Mouse (Mus musculus) spleen, adult 2 months (tissue): ENCODE results near the gene Golga2. TPM values are rescaled to one million over a fixed set of nuclear protein-coding genes. Genes with fewer than 3 reads are reported as not detected.

Experiments used
- DNase-seq, 2 experiments: peaks; one replicate each; pipeline versions ENCODE4 v3.0.0 to v3.0.0-alpha.2; 2012 to 2021; ENCODE audit warnings: low spot score in 2 of 2, low read depth in 1 of 2
- H3K27ac ChIP-seq: fragments of 200-500 bp; 2 replicates; pipeline ENCODE4 v1.5.1; 2012; ENCODE audit warnings: low read length, inconsistent platforms; ENCODE audit not compliant: insufficient read depth
- H3K27me3 ChIP-seq: fragments of 200-500 bp; 2 replicates; pipeline ENCODE4 v1.6.1; 2012; ENCODE audit warnings: mild to moderate bottlenecking, moderate library complexity, low read length, inconsistent platforms; ENCODE audit not compliant: control insufficient read depth, insufficient read depth
- H3K36me3 ChIP-seq: fragments of 200-500 bp; 2 replicates; pipeline ENCODE4 v1.6.1; 2012; ENCODE audit warnings: mild to moderate bottlenecking, low read length, inconsistent platforms; ENCODE audit not compliant: control insufficient read depth, insufficient read depth
- H3K4me1 ChIP-seq: fragments of 200-500 bp; 2 replicates; pipeline ENCODE4 v1.6.1; 2011; ENCODE audit warnings: inconsistent platforms; ENCODE audit not compliant: control insufficient read depth, insufficient read depth, insufficient read length
- H3K4me3 ChIP-seq: fragments of 200-500 bp; 2 replicates; pipeline ENCODE4 v1.5.1; 2011; ENCODE audit warnings: mild to moderate bottlenecking, inconsistent platforms; ENCODE audit not compliant: insufficient read depth, insufficient read length; ENCODE audit errors: extremely low read depth
- CTCF ChIP-seq: fragments of 200-500 bp; IDR thresholded peaks from 2 replicates; pipeline ENCODE4 v1.5.1; 2011; ENCODE audit warnings: mild to moderate bottlenecking, inconsistent platforms; ENCODE audit not compliant: insufficient read depth, insufficient read length, insufficient replicate concordance; ENCODE audit errors: extremely low read depth
- POLR2A ChIP-seq: fragments of 200-500 bp; IDR thresholded peaks from 2 replicates; pipeline ENCODE4 v1.6.1; 2011; ENCODE audit warnings: low read depth, low read length, inconsistent platforms
- WGBS: fragments of 180-500 bp; shearing (Covaris S2); methylation state at CpG from one replicate; pipeline ENCODE4 v1.1.7; 2018; 5-methylcytosine and 5-hydroxymethylcytosine counted together
- polyA plus RNA-seq: library from polyadenylated mRNA; depleted of rRNA; stranded (reverse); fragments of >200 nt; gene quantifications from 2 replicates; pipeline ENCODE4 v1.2.3, GENCODE M21; 2012; rRNA removed

Gene Golga2
- polyA plus RNA-seq, 1 experiment: 21.4 TPM

- Histone ChIP-seq H3K27me3 (peaks cover 10% of the 10 kb centered on the region), H3K4me1 (peaks cover 5% of the 10 kb centered on the region; the same call in 1 of the 2 replicates), H3K36me3 (no peaks in the 10 kb centered on the region), H3K27ac (no peak overlapping the region), H3K4me3 (no peak overlapping the region)
- no peak for TF ChIP-seq POLR2A
- no peak for TF ChIP-seq CTCF
- WGBS: 88% methylated on average over 3 of the region's 3 CpGs
- DNase-seq: no peak
These were observed 67.2 kb downstream of the Golga2 start for GRCm38 (mm10) chr2:32354336-32354895.

- Histone ChIP-seq H3K4me1 (peaks cover 5% of the 10 kb centered on the region; the same call in 1 of the 2 replicates), H3K36me3 (no peaks in the 10 kb centered on the region), H3K4me3 (no peak overlapping the region), H3K27me3 (peaks cover 10% of the 10 kb centered on the region), H3K27ac (no peak overlapping the region)
- DNase-seq: no peak
- WGBS: 81% methylated on average over 10 of the region's 10 CpGs
- TF ChIP-seq CTCF (no peak), POLR2A (no peak)
These were observed 69.0 kb downstream of the Golga2 start for GRCm38 (mm10) chr2:32356216-32356615.

Other genes with a start within 250 kb of the Golga2 start
- gene Fam78a, start 202.5 kb upstream of the Golga2 start, polyA plus RNA-seq: 33.1 and 48.3 TPM in 2 replicates
- gene Plpp7, start 191.9 kb upstream of the Golga2 start, polyA plus RNA-seq: 2.6 and 4.6 TPM in 2 replicates
- 35.1 and 46.5 TPM in 2 replicates for gene Prrc2b, start 136.3 kb upstream of the Golga2 start, polyA plus RNA-seq
- gene Pomt1, start 50.8 kb upstream of the Golga2 start, polyA plus RNA-seq: 13.7 and 15.7 TPM in 2 replicates
- 58.4 and 72.9 TPM in 2 replicates for gene Uck1, start 27.2 kb upstream of the Golga2 start, polyA plus RNA-seq
- 60.5 and 63.4 TPM in 2 replicates for gene Swi5, start 691 bp downstream of the Golga2 start, polyA plus RNA-seq
- 252 and 324 TPM in 2 replicates for gene Ciz1, start 64.9 kb downstream of the Golga2 start, polyA plus RNA-seq
- 20.4 and 22.1 TPM in 2 replicates for gene Dnm1, start 66.0 kb downstream of the Golga2 start, polyA plus RNA-seq
- gene 1110008P14Rik, start 94.6 kb downstream of the Golga2 start, polyA plus RNA-seq: 86.8 and 149 TPM in 2 replicates
- 52.9 and 70.2 TPM in 2 replicates for gene Lcn2, start 100.9 kb downstream of the Golga2 start, polyA plus RNA-seq
- gene Ptges2, start 108.5 kb downstream of the Golga2 start, polyA plus RNA-seq: 10.0 and 12.2 TPM in 2 replicates
- gene Naif1, start 163.1 kb downstream of the Golga2 start, polyA plus RNA-seq: 4.3 and 6.2 TPM in 2 replicates
- 11.4 and 15.0 TPM in 2 replicates for gene Slc25a25, start 164.1 kb downstream of the Golga2 start, polyA plus RNA-seq
- 37.5 and 40.8 TPM in 2 replicates for gene Fam102a, start 247.9 kb downstream of the Golga2 start, polyA plus RNA-seq